In the genomic region with DNA sequence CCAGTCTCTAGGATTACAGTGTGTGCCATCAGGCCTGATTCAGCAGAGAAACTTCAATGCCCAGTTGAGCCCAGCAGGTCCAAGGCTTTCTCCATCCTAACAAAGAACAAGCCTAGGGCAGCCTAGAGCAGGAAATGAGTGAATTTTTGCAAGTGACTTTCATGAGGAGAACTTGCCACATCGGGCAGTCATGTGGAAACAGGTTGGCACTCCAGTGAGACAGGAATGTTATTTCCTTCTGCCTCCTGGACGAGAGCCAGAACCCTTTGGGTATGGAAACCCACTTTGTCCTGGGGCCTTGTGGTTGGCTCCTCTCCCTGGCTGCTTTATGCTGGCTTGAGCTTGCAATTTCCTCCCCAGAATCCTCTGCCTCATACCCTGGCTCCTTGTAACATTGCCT, we compare ENCODE assay signal across 11 mouse cellular contexts. TPM values are rescaled to one million over a fixed set of nuclear protein-coding genes. Genes with fewer than 3 reads are reported as not detected.
DNase-seq lines count a peak whose midpoint lies in the region; ATAC-seq and TF ChIP-seq lines count a peak whose summit lies in the region.
"Had no signal": no experiment of that assay in that cellular context is flagged by ENCODE, and none has a peak within 500 bp of the region (broad histone marks: within the 10 kb centered on the region; RNA-seq: fewer than 3 reads in every experiment).

No protein-coding gene starts in this region.

- no peak overlapping the region for H3K9ac ChIP-seq in hindbrain, embryonic 14.5 days
- H3K9ac ChIP-seq in hindbrain, embryonic 13.5 days, result no peak overlapping the region
- no peak overlapping the region for H3K9ac ChIP-seq in intestine, embryonic 15.5 days
- H3K9ac ChIP-seq: heart, embryonic 12.5 days; liver, embryonic 13.5 days had no signal

- POLR2A ChIA-PET in Patski (lab: Charles Lee), result interaction anchor here (0.6 to 1.2 kb wide), 2 partner anchors 32 to 84 kb away, joined by 3 read pairs; no protein-coding TSS in a partner anchor

- no peaks in the 10 kb centered on the region for H3K36me3 ChIP-seq in hindbrain, embryonic 14.5 days (replicated peaks; ENCODE audit: control insufficient read depth, insufficient read depth)
- no peaks in the 10 kb centered on the region for H3K36me3 ChIP-seq in hindbrain, embryonic 13.5 days
- no peaks in the 10 kb centered on the region for H3K36me3 ChIP-seq in intestine, embryonic 15.5 days
- H3K36me3 ChIP-seq: heart, embryonic 12.5 days; liver, embryonic 13.5 days had no signal

- H3K4me3 ChIP-seq in hindbrain, embryonic 14.5 days (replicated peaks; ENCODE audit: low read length), result no peak overlapping the region
- no peak overlapping the region for H3K4me3 ChIP-seq in hindbrain, embryonic 13.5 days
- H3K4me3 ChIP-seq in intestine, embryonic 15.5 days (replicated peaks), result no peak overlapping the region
- H3K4me3 ChIP-seq: heart, embryonic 12.5 days; liver, embryonic 13.5 days had no signal

- in situ Hi-C loops in Patski (cut with MboI; ENCODE audit: low pct_unique_long_range_greater_than_20kb), result no loop called here

- ATAC-seq in hindbrain, embryonic 14.5 days (ENCODE audit: low FRiP score), result no peak
- ATAC-seq in hindbrain, embryonic 13.5 days (ENCODE audit: low FRiP score), result no peak
- peak; percentile 86 for ATAC-seq in Patski
- ATAC-seq in monocyte, adult 5-6 weeks (replicated peaks; ENCODE audit: insufficient number of reproducible peaks, low FRiP score, low TSS enrichment, poor library complexity, severe bottlenecking), result no peak
- ATAC-seq in intestine, embryonic 15.5 days, result no peak
- ATAC-seq: intestine, embryonic 16.5 days had no signal

- H3K4me1 ChIP-seq in hindbrain, embryonic 14.5 days (replicated peaks; ENCODE audit: control insufficient read depth, insufficient read depth, low read length), result no peaks in the 10 kb centered on the region; the same call in 1 of the 2 replicates
- H3K4me1 ChIP-seq in hindbrain, embryonic 13.5 days (replicated peaks), result peaks cover 5% of the 10 kb centered on the region
- H3K4me1 ChIP-seq in intestine, embryonic 15.5 days (replicated peaks), result no peaks in the 10 kb centered on the region
- H3K4me1 ChIP-seq: heart, embryonic 12.5 days; liver, embryonic 13.5 days had no signal

- 60% methylated on average over 2 of the region's 2 CpGs for WGBS in hindbrain, embryonic 14.5 days
- WGBS in hindbrain, embryonic 13.5 days, result 70% methylated on average over 2 of the region's 2 CpGs
- WGBS in intestine, embryonic 15.5 days, result 56% methylated on average over 2 of the region's 2 CpGs

- H3K27ac ChIP-seq in hindbrain, embryonic 14.5 days, result no peak overlapping the region
- H3K27ac ChIP-seq in hindbrain, embryonic 13.5 days, result no peak overlapping the region
- H3K27ac ChIP-seq in intestine, embryonic 15.5 days, result no peak overlapping the region
- H3K27ac ChIP-seq: liver, embryonic 13.5 days had no signal

- H3K9me3 ChIP-seq in hindbrain, embryonic 14.5 days (ENCODE audit: control insufficient read depth, low read length), result no peaks in the 10 kb centered on the region
- no peaks in the 10 kb centered on the region for H3K9me3 ChIP-seq in hindbrain, embryonic 13.5 days
- H3K9me3 ChIP-seq in intestine, embryonic 15.5 days, result no peaks in the 10 kb centered on the region
- H3K9me3 ChIP-seq: heart, embryonic 12.5 days; liver, embryonic 13.5 days had no signal

- no peaks in the 10 kb centered on the region for H3K27me3 ChIP-seq in hindbrain, embryonic 14.5 days (ENCODE audit: control insufficient read depth, insufficient read depth, low read length)
- H3K27me3 ChIP-seq in hindbrain, embryonic 13.5 days, result no peaks in the 10 kb centered on the region
- no peaks in the 10 kb centered on the region for H3K27me3 ChIP-seq in Patski
- no peaks in the 10 kb centered on the region for H3K27me3 ChIP-seq in intestine, embryonic 15.5 days (replicated peaks)
- H3K27me3 ChIP-seq: liver, embryonic 13.5 days had no signal

- no peak overlapping the region for H3K4me2 ChIP-seq in hindbrain, embryonic 14.5 days (replicated peaks)
- H3K4me2 ChIP-seq in hindbrain, embryonic 13.5 days, result no peak overlapping the region
- H3K4me2 ChIP-seq in intestine, embryonic 15.5 days (replicated peaks), result no peak overlapping the region
- H3K4me2 ChIP-seq: heart, embryonic 12.5 days; liver, embryonic 13.5 days had no signal

- CTCF ChIA-PET in Patski (lab: Charles Lee), result interaction anchor here (1.4 to 1.7 kb wide), 3 partner anchors 14 to 95 kb away, joined by 3 to 4 read pairs (median 3); no protein-coding TSS in a partner anchor

- peak; percentile 51 for DNase-seq in hindbrain, embryonic 14.5 days (ENCODE audit: low spot score)
- peak; percentile 96 for DNase-seq in Patski (ENCODE audit: low read depth, low spot score)
- peak; percentile 71 to 86 for DNase-seq in cerebellum, postnatal 25 days
- DNase-seq in kidney, postnatal 4 days, result peak; percentile 39 to 60
- DNase-seq in adrenal gland, postnatal 4 days (ENCODE audit: low spot score in 2 of 2), result no peak
- DNase-seq: liver, embryonic 13.5 days had no signal

- TF ChIP-seq CTCF in Patski (IDR thresholded peaks at IDR 0.05), result no peak

RNA-seq across cellular contexts. Expression of gene Coa6, which starts 30.8 kb away (rescaled TPM):
- 44.7 and 51.1 TPM in 2 replicates for polyA plus RNA-seq in hindbrain, embryonic 14.5 days (2014; fragmentation: Nextera tagmentation; extraction: Ambion mirVana)
- polyA plus RNA-seq in hindbrain, embryonic 13.5 days (2015; fragmentation: Nextera tagmentation; extraction: Ambion mirVana), result 46.8 and 49.6 TPM in 2 replicates
- polyA plus RNA-seq in Patski (2021), result 53.8 TPM
- 12.3 to 25.5 TPM (median 24.2 TPM) in 3 replicates for total RNA-seq in monocyte, adult 5-6 weeks (2017)
- polyA plus RNA-seq in intestine, embryonic 15.5 days (2015; fragmentation: Nextera tagmentation; extraction: Ambion mirVana), result 68.2 and 70.9 TPM in 2 replicates
- total RNA-seq in adrenal gland, postnatal 4 days (2021), result 10 to 100 TPM; 31.5 to 34.7 TPM

Comparison
In these comparisons a context has a peak if more than half of its experiments do, and no peak if none do; other contexts are left out.
1. DNase-seq: peak in hindbrain, embryonic 14.5 days (single experiment), Patski (single experiment), cerebellum, postnatal 25 days (2 of 2) and kidney, postnatal 4 days (2 of 2); none in adrenal gland, postnatal 4 days (0 of 2).